Mouse (Mus musculus): ENCODE measurements at regions not wholly inside any gene's neighbourhood (a gene's known extent, or its start where the extent isn't known, plus 50 kb on each side); places are given as distances from the start of the nearest gene placed in this dataset.

GRCm38 (mm10) chr6:41111829-41112228 is 76.5 kb upstream of the 2210010C04Rik start:
- H3K4me3 ChIP-seq (ENCODE audit: low read depth, low read length), result no peak overlapping the region
- no peak overlapping the region for H3K9ac ChIP-seq (ENCODE audit: low read depth, poor library complexity, severe bottlenecking)
- TF ChIP-seq CTCF (IDR thresholded peaks at IDR 0.05; ENCODE audit: low read depth, low read length), result no peak
- no peak for TF ChIP-seq EP300 (IDR thresholded peaks at IDR 0.05; ENCODE audit: insufficient read depth, low read depth, low read length)
- TF ChIP-seq POLR2A (IDR thresholded peaks at IDR 0.05; ENCODE audit: insufficient read depth, low read length), result no peak
- H3K4me1 ChIP-seq (ENCODE audit: control insufficient read depth, insufficient read depth, low read length), result no peaks in the 10 kb centered on the region
- H3K27ac ChIP-seq (ENCODE audit: insufficient read depth, low read length), result no peak overlapping the region
- no peaks in the 10 kb centered on the region for H3K27me3 ChIP-seq (ENCODE audit: control insufficient read depth, insufficient read depth, low read length, poor library complexity, severe bottlenecking)
- no peaks in the 10 kb centered on the region for H3K36me3 ChIP-seq (ENCODE audit: control insufficient read depth, insufficient read depth, low read length, poor library complexity, severe bottlenecking)
- H3K9me3 ChIP-seq (replicated peaks; ENCODE audit: control insufficient read depth, insufficient read depth, low read length, poor library complexity, severe bottlenecking), result no peaks in the 10 kb centered on the region

DNA sequence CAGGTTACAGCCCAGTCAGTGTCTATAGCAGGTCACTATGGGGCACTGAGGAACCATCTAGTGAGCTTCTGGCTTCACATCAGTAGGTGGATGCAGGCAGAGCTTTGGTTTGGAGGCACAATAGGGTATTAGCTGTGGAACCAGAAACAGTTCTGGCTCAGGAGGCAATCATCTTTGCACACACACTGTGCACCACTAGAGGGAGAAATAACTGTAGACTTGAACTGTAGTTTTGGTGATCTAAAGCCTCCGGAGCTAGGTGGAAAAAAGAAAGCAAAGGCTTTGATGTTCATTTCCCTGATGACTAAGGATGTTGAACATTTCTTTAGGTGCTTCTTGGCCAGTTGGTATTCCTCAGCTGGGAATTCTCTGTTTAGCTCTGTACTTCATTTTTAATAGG is 73.6 kb upstream of the 2210010C04Rik start:
- H3K9ac ChIP-seq (ENCODE audit: low read depth, poor library complexity, severe bottlenecking), result no peak overlapping the region
- no peaks in the 10 kb centered on the region for H3K36me3 ChIP-seq (ENCODE audit: control insufficient read depth, insufficient read depth, low read length, poor library complexity, severe bottlenecking)
- H3K27ac ChIP-seq (ENCODE audit: insufficient read depth, low read length), result no peak overlapping the region
- no peak for TF ChIP-seq CTCF (IDR thresholded peaks at IDR 0.05; ENCODE audit: low read depth, low read length)
- TF ChIP-seq POLR2A (IDR thresholded peaks at IDR 0.05; ENCODE audit: insufficient read depth, low read length), result no peak
- TF ChIP-seq EP300 (IDR thresholded peaks at IDR 0.05; ENCODE audit: insufficient read depth, low read depth, low read length), result no peak
- no peaks in the 10 kb centered on the region for H3K27me3 ChIP-seq (ENCODE audit: control insufficient read depth, insufficient read depth, low read length, poor library complexity, severe bottlenecking)
- H3K4me3 ChIP-seq (ENCODE audit: low read depth, low read length), result no peak overlapping the region
- no peaks in the 10 kb centered on the region for H3K9me3 ChIP-seq (replicated peaks; ENCODE audit: control insufficient read depth, insufficient read depth, low read length, poor library complexity, severe bottlenecking)
- no peaks in the 10 kb centered on the region for H3K4me1 ChIP-seq (ENCODE audit: control insufficient read depth, insufficient read depth, low read length)

DNA sequence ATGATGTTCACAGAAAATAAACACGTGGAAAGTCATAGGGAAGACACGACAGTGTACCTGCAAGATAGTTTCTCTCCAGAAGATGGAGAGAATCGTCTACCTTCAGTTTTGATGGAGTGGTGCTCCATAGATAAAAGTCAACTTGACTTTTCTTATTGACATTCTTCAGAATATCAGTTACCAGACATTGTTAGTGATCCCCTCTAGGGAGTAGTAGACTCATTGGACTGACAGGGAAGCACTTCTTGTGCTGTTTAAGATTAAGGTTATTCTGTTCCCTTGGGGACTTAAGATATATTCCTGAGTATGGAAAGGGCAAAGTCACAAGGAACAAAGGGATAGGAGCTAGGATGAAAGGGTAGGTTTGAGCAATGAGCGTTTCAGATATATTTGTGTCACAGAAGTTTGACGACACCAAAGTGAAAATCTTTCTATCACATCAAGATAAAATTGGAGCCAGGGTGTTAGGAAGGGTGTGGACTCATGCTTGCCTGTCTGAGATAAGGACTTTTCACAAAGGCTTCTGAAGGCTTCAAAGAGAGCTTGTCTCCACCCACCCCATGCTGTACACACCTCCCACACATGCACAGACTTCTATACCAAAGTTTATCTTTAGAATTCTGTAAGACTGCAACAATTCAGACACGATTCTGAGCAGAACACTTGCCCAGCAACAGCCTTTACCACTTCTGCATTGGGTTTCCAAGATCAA is 68.5 kb upstream of the 2210010C04Rik start:
- Histone ChIP-seq H3K4me3 (ENCODE audit: low read depth, low read length) (no peak overlapping the region), H3K9ac (ENCODE audit: low read depth, poor library complexity, severe bottlenecking) (no peak overlapping the region), H3K27me3 (ENCODE audit: control insufficient read depth, insufficient read depth, low read length, poor library complexity, severe bottlenecking) (no peaks in the 10 kb centered on the region), H3K36me3 (ENCODE audit: control insufficient read depth, insufficient read depth, low read length, poor library complexity, severe bottlenecking) (no peaks in the 10 kb centered on the region), H3K4me1 (ENCODE audit: control insufficient read depth, insufficient read depth, low read length) (no peaks in the 10 kb centered on the region), H3K27ac (ENCODE audit: insufficient read depth, low read length) (no peak overlapping the region), H3K9me3 (replicated peaks; ENCODE audit: control insufficient read depth, insufficient read depth, low read length, poor library complexity, severe bottlenecking) (no peaks in the 10 kb centered on the region)
- TF ChIP-seq EP300 (IDR thresholded peaks at IDR 0.05; ENCODE audit: insufficient read depth, low read depth, low read length) (no peak), CTCF (IDR thresholded peaks at IDR 0.05; ENCODE audit: low read depth, low read length) (no peak), POLR2A (IDR thresholded peaks at IDR 0.05; ENCODE audit: insufficient read depth, low read length) (no peak)

- no peaks in the 10 kb centered on the region for H3K36me3 ChIP-seq (ENCODE audit: control insufficient read depth, insufficient read depth, low read length, poor library complexity, severe bottlenecking)
- no peak overlapping the region for H3K9ac ChIP-seq (ENCODE audit: low read depth, poor library complexity, severe bottlenecking)
- no peak for TF ChIP-seq CTCF (IDR thresholded peaks at IDR 0.05; ENCODE audit: low read depth, low read length)
- H3K4me3 ChIP-seq (ENCODE audit: low read depth, low read length), result no peak overlapping the region
- no peak overlapping the region for H3K27ac ChIP-seq (ENCODE audit: insufficient read depth, low read length)
- no peaks in the 10 kb centered on the region for H3K9me3 ChIP-seq (replicated peaks; ENCODE audit: control insufficient read depth, insufficient read depth, low read length, poor library complexity, severe bottlenecking)
- H3K4me1 ChIP-seq (ENCODE audit: control insufficient read depth, insufficient read depth, low read length), result no peaks in the 10 kb centered on the region
- no peaks in the 10 kb centered on the region; the same call in 1 of the 2 replicates for H3K27me3 ChIP-seq (ENCODE audit: control insufficient read depth, insufficient read depth, low read length, poor library complexity, severe bottlenecking)
These were observed 66.7 kb upstream of the 2210010C04Rik start for GRCm38 (mm10) chr6:41101997-41102396.

DNA sequence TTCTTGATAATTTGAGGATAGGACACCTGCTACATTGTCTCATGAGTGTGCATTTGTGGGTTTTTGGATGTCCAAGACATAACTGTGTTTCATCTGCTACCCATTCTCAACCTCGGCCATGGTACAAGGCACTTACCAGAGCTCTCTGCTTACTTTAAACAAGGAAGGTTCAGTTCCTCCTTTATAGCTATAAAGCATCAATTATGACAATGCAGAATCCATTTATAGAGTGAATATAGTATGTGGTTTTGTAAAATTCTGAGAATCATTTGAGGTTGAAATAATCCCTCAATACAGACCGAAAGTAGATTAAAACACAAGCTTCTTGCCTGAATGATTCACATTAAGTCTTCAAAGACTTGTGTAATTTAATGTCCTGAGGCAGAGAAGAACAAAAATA is 64.9 kb upstream of the 2210010C04Rik start:
- H3K4me1 ChIP-seq (ENCODE audit: control insufficient read depth, insufficient read depth, low read length), result no peaks in the 10 kb centered on the region
- no peaks in the 10 kb centered on the region for H3K36me3 ChIP-seq (ENCODE audit: control insufficient read depth, insufficient read depth, low read length, poor library complexity, severe bottlenecking)
- no peak overlapping the region for H3K27ac ChIP-seq (ENCODE audit: insufficient read depth, low read length)
- H3K9me3 ChIP-seq (replicated peaks; ENCODE audit: control insufficient read depth, insufficient read depth, low read length, poor library complexity, severe bottlenecking), result no peaks in the 10 kb centered on the region
- H3K4me3 ChIP-seq (ENCODE audit: low read depth, low read length), result no peak overlapping the region
- no peak overlapping the region for H3K9ac ChIP-seq (ENCODE audit: low read depth, poor library complexity, severe bottlenecking)
- no peaks in the 10 kb centered on the region; the same call in 1 of the 2 replicates for H3K27me3 ChIP-seq (ENCODE audit: control insufficient read depth, insufficient read depth, low read length, poor library complexity, severe bottlenecking)
- TF ChIP-seq CTCF (IDR thresholded peaks at IDR 0.05; ENCODE audit: low read depth, low read length) (no peak), EP300 (IDR thresholded peaks at IDR 0.05; ENCODE audit: insufficient read depth, low read depth, low read length) (no peak), POLR2A (IDR thresholded peaks at IDR 0.05; ENCODE audit: insufficient read depth, low read length) (no peak)

- TF ChIP-seq CTCF (IDR thresholded peaks at IDR 0.05; ENCODE audit: low read depth, low read length), result peak; percentile 37
- no peak for TF ChIP-seq EP300 (IDR thresholded peaks at IDR 0.05; ENCODE audit: insufficient read depth, low read depth, low read length)
- no peak for TF ChIP-seq POLR2A (IDR thresholded peaks at IDR 0.05; ENCODE audit: insufficient read depth, low read length)
- no peak overlapping the region for H3K9ac ChIP-seq (ENCODE audit: low read depth, poor library complexity, severe bottlenecking)
- no peak overlapping the region for H3K27ac ChIP-seq (ENCODE audit: insufficient read depth, low read length)
- H3K36me3 ChIP-seq (ENCODE audit: control insufficient read depth, insufficient read depth, low read length, poor library complexity, severe bottlenecking), result no peaks in the 10 kb centered on the region
- no peak overlapping the region for H3K4me3 ChIP-seq (ENCODE audit: low read depth, low read length)
- no peaks in the 10 kb centered on the region for H3K4me1 ChIP-seq (ENCODE audit: control insufficient read depth, insufficient read depth, low read length)
- no peaks in the 10 kb centered on the region for H3K9me3 ChIP-seq (replicated peaks; ENCODE audit: control insufficient read depth, insufficient read depth, low read length, poor library complexity, severe bottlenecking)
- H3K27me3 ChIP-seq (ENCODE audit: control insufficient read depth, insufficient read depth, low read length, poor library complexity, severe bottlenecking), result no peaks in the 10 kb centered on the region
These were observed 56.0 kb upstream of the 2210010C04Rik start for GRCm38 (mm10) chr6:41091177-41091829.
